Mouse (Mus musculus) right cerebral cortex, adult 2 months (tissue): ENCODE results near the gene Gm10128.
"Not testable (repeated sequence)": the region's sequence is repeated elsewhere in the genome, so short reads cannot be mapped to it uniquely, and the experiment has no call there.

Source experiments
- DNase-seq, 2 experiments: peaks; one replicate each; pipeline ENCODE4 v3.0.0; 2021 to 2022; ENCODE audit warnings: low spot score in 2 of 2

Gm10128 gene

DNA sequence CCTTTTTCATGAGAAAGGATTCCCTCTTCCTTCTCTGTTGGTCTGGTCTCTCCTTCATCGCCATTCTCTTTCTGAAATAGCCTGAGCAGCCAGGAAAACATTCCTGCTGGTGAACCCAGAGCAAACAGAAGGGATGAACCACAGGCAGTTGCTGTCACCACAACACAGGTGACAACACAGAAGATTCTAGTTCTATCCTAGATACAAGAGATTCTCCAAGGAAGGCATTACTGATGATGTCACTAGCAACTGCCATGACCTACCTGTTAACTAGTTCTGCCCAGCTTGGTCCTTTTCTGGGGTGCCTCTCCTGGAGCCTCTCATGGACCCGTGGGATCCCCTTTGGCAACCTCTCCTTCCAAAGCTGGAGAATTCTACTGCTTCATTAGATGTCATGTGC is at the start of gene Gm10128:
Gm10128 (minus strand) TSS at position 101 of the 400 bp plus-strand sequence.
- DNase-seq = not testable (repeated sequence)

DNA sequence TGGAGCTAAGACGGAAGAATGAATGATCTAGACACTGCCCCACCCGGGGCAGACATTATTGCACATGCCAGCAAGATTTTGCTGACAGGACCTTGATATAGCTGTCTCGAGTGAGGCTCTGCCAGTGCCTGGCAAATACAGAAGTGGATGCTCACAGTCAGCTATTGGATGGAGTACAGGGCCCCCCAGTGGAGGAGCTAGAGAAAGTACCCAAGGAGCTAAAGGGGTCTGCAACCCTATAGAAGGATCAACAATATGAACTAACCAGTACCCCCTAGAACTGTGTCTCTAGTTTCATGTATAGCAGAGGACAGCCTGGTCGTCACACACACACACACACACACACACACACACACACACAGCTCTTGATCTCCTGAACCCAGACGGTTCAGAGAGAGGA is 37.4 kb upstream of the Gm10128 start:
- peak; percentile 6 to 8 for DNase-seq

DNA sequence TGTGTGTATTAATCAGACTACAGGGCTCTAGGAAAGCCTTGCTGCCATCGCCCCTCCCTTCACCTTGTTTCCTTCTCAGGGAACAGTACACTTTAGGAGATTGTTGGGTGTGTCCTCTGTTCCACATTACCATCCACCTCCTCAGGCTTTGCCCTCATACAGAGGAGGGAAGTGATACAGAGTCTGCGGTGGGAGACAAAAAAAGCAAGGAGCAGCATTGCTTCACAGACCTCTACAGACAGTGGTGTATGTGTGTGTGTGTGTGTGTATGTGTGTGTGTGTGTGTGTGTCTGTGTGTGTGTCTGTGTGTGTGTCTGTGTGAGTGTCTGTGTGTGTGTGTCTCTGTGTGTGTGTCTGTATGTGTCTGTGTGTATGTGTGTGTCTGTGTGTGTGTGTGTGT is 18.7 kb upstream of the Gm10128 start:
- not testable (repeated sequence) for DNase-seq

DNA sequence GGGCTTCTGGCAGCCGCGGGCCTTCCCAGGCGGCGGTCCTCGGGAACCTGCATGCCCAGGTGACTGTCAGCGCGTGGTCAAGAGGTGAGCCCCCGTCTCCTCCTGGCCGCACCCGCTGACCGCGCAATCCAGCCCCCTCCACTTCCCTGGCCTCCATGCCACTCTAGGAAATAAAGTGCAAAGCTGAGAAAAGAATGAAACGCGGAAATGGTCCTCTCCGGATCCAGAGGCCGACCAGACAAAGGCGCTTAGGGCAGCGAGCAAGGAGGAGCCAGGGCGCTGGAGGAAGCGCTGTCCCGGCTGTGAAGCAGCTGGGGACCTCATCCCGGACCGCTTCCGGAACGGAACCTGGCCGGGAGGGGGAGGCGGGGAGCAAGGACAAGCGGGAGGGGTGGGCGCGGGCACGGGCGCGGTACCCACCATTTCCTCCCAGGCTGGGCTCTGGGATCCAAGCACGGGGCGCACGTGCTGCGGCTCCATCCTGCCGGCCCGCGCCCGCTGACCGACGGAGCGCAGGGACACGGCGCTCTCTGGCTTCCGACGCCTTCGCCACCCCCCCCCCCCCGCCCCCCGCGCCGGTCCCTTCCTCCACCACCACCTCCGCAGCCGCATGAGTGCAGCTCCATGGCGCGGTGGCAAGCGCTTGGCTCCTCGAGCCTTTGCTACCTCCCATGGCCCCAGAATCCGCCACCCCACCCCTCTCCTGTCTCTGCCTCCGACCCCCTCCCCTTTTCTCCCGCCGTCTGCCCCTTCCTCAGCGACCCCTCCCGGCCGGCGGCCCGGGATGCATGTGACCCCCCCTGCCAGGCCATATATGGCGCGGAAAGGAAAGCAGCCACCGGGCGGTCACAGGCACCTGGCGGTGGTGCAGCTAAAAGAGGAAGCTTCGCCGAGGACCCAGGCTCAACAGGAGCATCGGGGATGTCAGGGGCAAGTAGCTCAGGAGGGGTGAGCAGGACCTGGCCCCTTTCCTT is 14.6 kb upstream of the Gm10128 start:
- DNase-seq = peak in 1 of 2 experiments; percentile 5

DNA sequence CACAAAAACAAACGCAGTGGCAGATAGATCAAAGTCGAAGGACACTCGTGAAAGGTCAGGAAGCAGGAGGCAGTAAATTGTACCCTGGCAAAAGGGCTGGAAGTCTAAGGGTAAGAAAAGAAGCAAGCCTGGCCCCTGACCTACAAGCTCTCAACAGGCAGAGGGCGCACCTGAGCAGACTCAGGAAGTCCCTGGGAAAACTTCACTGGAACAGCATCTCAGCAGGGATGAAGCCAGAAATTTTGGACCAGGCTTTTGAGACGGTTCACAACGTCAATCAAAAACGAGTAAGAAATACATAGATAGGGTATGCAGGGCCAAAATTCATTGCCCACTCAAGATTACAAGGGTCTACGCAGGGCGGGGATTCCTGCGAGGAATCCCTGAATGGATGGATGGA is 13.7 kb upstream of the Gm10128 start:
- DNase-seq = not testable (repeated sequence)

DNA sequence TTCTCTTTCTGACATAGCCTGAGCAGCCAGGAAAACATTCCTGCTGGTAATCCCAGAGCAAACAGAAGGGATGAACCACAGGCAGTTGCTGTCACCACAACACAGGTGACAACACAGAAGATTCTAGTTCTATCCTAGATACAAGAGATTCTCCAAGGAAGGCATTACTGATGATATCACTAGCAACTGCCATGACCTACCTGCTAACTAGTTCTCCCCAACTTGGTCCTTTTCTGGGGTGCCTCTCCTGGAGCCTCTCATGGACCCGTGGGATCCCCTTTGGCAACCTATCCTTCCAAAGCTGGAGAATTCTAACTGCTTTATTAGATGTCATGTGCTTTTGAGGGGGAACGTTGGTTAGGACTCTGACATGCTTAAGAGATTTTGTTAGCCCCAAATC is 48.3 kb downstream of the Gm10128 start, which contains the start of gene Gm10338:
Gm10338 (minus strand) TSS at position 101 of the 400 bp plus-strand sequence.
- not testable (repeated sequence) for DNase-seq
